Mouse (Mus musculus) limb, embryonic 12.5 days (tissue): ENCODE data around the gene Susd4. TPM values are rescaled to one million over a fixed set of nuclear protein-coding genes. Genes with fewer than 3 reads are reported as not detected.

Experiments
- ATAC-seq: fragments of 200-750 bp; cut with Nextera tagmentation; 2 replicates; pipeline ENCODE4 v1.8.0; 2017; ENCODE audit warnings: low read depth, moderate TSS enrichment; ENCODE audit not compliant: insufficient number of reproducible peaks, insufficient read depth, low FRiP score, low TSS enrichment
- H3K27ac ChIP-seq: fragments of 300-500 bp; sonication (generic); 2 replicates; pipeline ENCODE4 v1.5.1; 2016; ENCODE audit warnings: mild to moderate bottlenecking, moderate library complexity
- H3K27me3 ChIP-seq: fragments of 300-500 bp; sonication (generic); 2 replicates; pipeline ENCODE4 v1.6.1; 2016; ENCODE audit warnings: mild to moderate bottlenecking, moderate library complexity
- H3K36me3 ChIP-seq: fragments of 300-500 bp; sonication (generic); 2 replicates; pipeline ENCODE4 v1.6.1; 2016; ENCODE audit warnings: mild to moderate bottlenecking, moderate library complexity
- H3K4me1 ChIP-seq: fragments of 300-500 bp; sonication (generic); replicated peaks from 2 replicates; pipeline ENCODE4 v1.6.1; 2016
- H3K4me2 ChIP-seq: fragments of 300-500 bp; sonication (generic); 2 replicates; pipeline ENCODE4 v1.6.1; 2016; ENCODE audit warnings: mild to moderate bottlenecking, moderate library complexity
- H3K4me3 ChIP-seq: fragments of 300-500 bp; sonication (generic); replicated peaks from 2 replicates; pipeline ENCODE4 v1.5.1; 2016; ENCODE audit warnings: mild to moderate bottlenecking
- H3K9ac ChIP-seq: fragments of 300-500 bp; sonication (generic); replicated peaks from 2 replicates; pipeline ENCODE4 v1.6.1; 2016; ENCODE audit warnings: mild to moderate bottlenecking, moderate library complexity
- H3K9me3 ChIP-seq: fragments of 300-500 bp; sonication (generic); 2 replicates; pipeline ENCODE4 v1.6.1; 2016; ENCODE audit warnings: mild to moderate bottlenecking, moderate library complexity
- WGBS: fragments of 180-500 bp; shearing (Covaris S2); methylation state at CpG from one replicate; pipeline ENCODE4 v1.1.7; 2016; 5-methylcytosine and 5-hydroxymethylcytosine counted together
- polyA plus RNA-seq: library from polyadenylated mRNA; unstranded; fragments of >200 nt; fragmentation: Nextera tagmentation; extraction: Ambion mirVana; gene quantifications from 2 replicates; pipeline ENCODE4 v1.2.1, GENCODE M21; 2016

Gene Susd4
- polyA plus RNA-seq, 1 experiment from 2014 or later, result 13.6 TPM

GRCm38 (mm10) chr1:182818931-182819330 is 55.3 kb downstream of the Susd4 start:
- Histone ChIP-seq H3K4me2 (no peak overlapping the region), H3K9me3 (no peaks in the 10 kb centered on the region), H3K9ac (no peak overlapping the region), H3K4me3 (no peak overlapping the region), H3K36me3 (no peaks in the 10 kb centered on the region), H3K4me1 (peaks cover 20% of the 10 kb centered on the region), H3K27ac (no peak overlapping the region), H3K27me3 (no peaks in the 10 kb centered on the region)
- ATAC-seq, result no peak
- 46% methylated on average over 10 of the region's 10 CpGs for WGBS

- H3K4me2 ChIP-seq, result no peak overlapping the region
- no peaks in the 10 kb centered on the region for H3K27me3 ChIP-seq
- H3K9ac ChIP-seq, result no peak overlapping the region
- H3K36me3 ChIP-seq, result no peaks in the 10 kb centered on the region
- peaks cover 18% of the 10 kb centered on the region; the same call in 1 of the 2 replicates for H3K4me1 ChIP-seq
- H3K9me3 ChIP-seq, result no peaks in the 10 kb centered on the region
- no peak for ATAC-seq
- H3K4me3 ChIP-seq, result no peak overlapping the region
- H3K27ac ChIP-seq, result no peak overlapping the region
- 75% methylated on average over 10 of the region's 10 CpGs for WGBS
These were observed 59.1 kb downstream of the Susd4 start for GRCm38 (mm10) chr1:182822729-182823128.

- Histone ChIP-seq H3K36me3 (no peaks in the 10 kb centered on the region), H3K27me3 (no peaks in the 10 kb centered on the region), H3K4me2 (no peak overlapping the region), H3K27ac (no peak overlapping the region), H3K9ac (no peak overlapping the region), H3K9me3 (no peaks in the 10 kb centered on the region), H3K4me1 (peaks cover 13% of the 10 kb centered on the region; the same call in 1 of the 2 replicates), H3K4me3 (no peak overlapping the region)
- WGBS, result 61% methylated on average over 21 of the region's 21 CpGs
- ATAC-seq, result no peak
These were observed 60.2 kb downstream of the Susd4 start for GRCm38 (mm10) chr1:182823723-182824421.

- Histone ChIP-seq H3K27ac (no peak overlapping the region), H3K4me3 (no peak overlapping the region), H3K36me3 (no peaks in the 10 kb centered on the region), H3K9ac (no peak overlapping the region), H3K9me3 (no peaks in the 10 kb centered on the region), H3K4me1 (peaks cover 6% of the 10 kb centered on the region; the same call in 1 of the 2 replicates), H3K27me3 (no peaks in the 10 kb centered on the region), H3K4me2 (no peak overlapping the region)
- no peak for ATAC-seq
- 81% methylated on average over 3 of the region's 3 CpGs for WGBS
These were observed 62.9 kb downstream of the Susd4 start for GRCm38 (mm10) chr1:182826557-182826956.

- Histone ChIP-seq H3K4me1 (peaks cover 23% of the 10 kb centered on the region), H3K36me3 (no peaks in the 10 kb centered on the region), H3K27me3 (no peaks in the 10 kb centered on the region; the same call in 1 of the 2 replicates), H3K4me3 (no peak overlapping the region), H3K9me3 (no peaks in the 10 kb centered on the region), H3K9ac (no peak overlapping the region), H3K4me2 (no peak overlapping the region), H3K27ac (no peak overlapping the region)
- WGBS, result 86% methylated on average over 6 of the region's 6 CpGs
- ATAC-seq, result no peak
These were observed 74.4 kb downstream of the Susd4 start for GRCm38 (mm10) chr1:182838061-182838460.

GRCm38 (mm10) chr1:182839332-182839929 is 75.8 kb downstream of the Susd4 start:
- Histone ChIP-seq H3K4me1 (peaks cover 23% of the 10 kb centered on the region), H3K27ac (no peak overlapping the region), H3K27me3 (no peaks in the 10 kb centered on the region; the same call in 1 of the 2 replicates), H3K4me2 (no peak overlapping the region), H3K36me3 (no peaks in the 10 kb centered on the region), H3K4me3 (no peak overlapping the region), H3K9ac (no peak overlapping the region), H3K9me3 (no peaks in the 10 kb centered on the region)
- ATAC-seq, result no peak
- 82% methylated on average over 4 of the region's 4 CpGs for WGBS

GRCm38 (mm10) chr1:182840011-182840410 is 76.4 kb downstream of the Susd4 start:
- H3K36me3 ChIP-seq, result no peaks in the 10 kb centered on the region
- H3K4me2 ChIP-seq, result no peak overlapping the region
- no peak overlapping the region for H3K4me3 ChIP-seq
- H3K9ac ChIP-seq, result no peak overlapping the region
- peaks cover 23% of the 10 kb centered on the region for H3K4me1 ChIP-seq
- no peak for ATAC-seq
- H3K27me3 ChIP-seq, result no peaks in the 10 kb centered on the region; the same call in 1 of the 2 replicates
- H3K27ac ChIP-seq, result no peak overlapping the region
- 55% methylated on average over 6 of the region's 6 CpGs for WGBS
- H3K9me3 ChIP-seq, result no peaks in the 10 kb centered on the region

- Histone ChIP-seq H3K27ac (no peak overlapping the region), H3K4me3 (no peak overlapping the region), H3K27me3 (no peaks in the 10 kb centered on the region; the same call in 1 of the 2 replicates), H3K9me3 (no peaks in the 10 kb centered on the region), H3K36me3 (no peaks in the 10 kb centered on the region), H3K4me1 (peaks cover 23% of the 10 kb centered on the region), H3K9ac (no peak overlapping the region), H3K4me2 (no peak overlapping the region)
- ATAC-seq, result no peak
- WGBS, result 78% methylated on average over 6 of the region's 6 CpGs
These were observed 76.9 kb downstream of the Susd4 start for GRCm38 (mm10) chr1:182840606-182841005.

GRCm38 (mm10) chr1:182849556-182849955 is 85.9 kb downstream of the Susd4 start:
- H3K4me1 ChIP-seq, result peaks cover 8% of the 10 kb centered on the region
- peak overlapping the region; percentile 17; the same call in 1 of the 2 replicates for H3K4me2 ChIP-seq
- 46% methylated on average over 12 of the region's 12 CpGs for WGBS
- no peak overlapping the region for H3K4me3 ChIP-seq
- no peaks in the 10 kb centered on the region for H3K36me3 ChIP-seq
- no peak for ATAC-seq
- H3K27ac ChIP-seq, result no peak overlapping the region
- H3K9ac ChIP-seq, result no peak overlapping the region
- H3K27me3 ChIP-seq, result no peaks in the 10 kb centered on the region
- H3K9me3 ChIP-seq, result no peaks in the 10 kb centered on the region

- Histone ChIP-seq H3K4me2 (no peak overlapping the region), H3K4me1 (peaks cover 8% of the 10 kb centered on the region), H3K27me3 (no peaks in the 10 kb centered on the region), H3K9me3 (no peaks in the 10 kb centered on the region), H3K36me3 (no peaks in the 10 kb centered on the region), H3K27ac (no peak overlapping the region), H3K4me3 (no peak overlapping the region), H3K9ac (no peak overlapping the region)
- WGBS, result 51% methylated on average over 1 of the region's 1 CpGs
- no peak for ATAC-seq
These were observed 86.4 kb downstream of the Susd4 start for GRCm38 (mm10) chr1:182850080-182850479.

GRCm38 (mm10) chr1:182852158-182852557 is 88.5 kb downstream of the Susd4 start:
- WGBS, result 52% methylated on average over 6 of the region's 6 CpGs
- ATAC-seq, result no peak
- H3K4me3 ChIP-seq, result no peak overlapping the region
- H3K9me3 ChIP-seq, result no peaks in the 10 kb centered on the region
- H3K36me3 ChIP-seq, result no peaks in the 10 kb centered on the region
- no peak overlapping the region for H3K27ac ChIP-seq
- no peak overlapping the region for H3K4me2 ChIP-seq
- H3K4me1 ChIP-seq, result peaks cover 17% of the 10 kb centered on the region
- H3K9ac ChIP-seq, result no peak overlapping the region
- no peaks in the 10 kb centered on the region for H3K27me3 ChIP-seq
